Mouse (Mus musculus) embryonic facial prominence, embryonic 13.5 days (tissue): Measurements from ENCODE around the gene Abcg2. TPM values are rescaled to one million over a fixed set of nuclear protein-coding genes. Genes with fewer than 3 reads are reported as not detected.

Source experiments
- ATAC-seq: fragments of 200-750 bp; cut with Nextera tagmentation; 2 replicates; pipeline ENCODE4 v1.8.0; 2017; ENCODE audit warnings: low read depth; ENCODE audit not compliant: insufficient number of reproducible peaks, insufficient read depth, low FRiP score, low TSS enrichment
- H3K27ac ChIP-seq: fragments of 300-500 bp; sonication (generic); 2 replicates; pipeline ENCODE4 v1.5.1; 2015; ENCODE audit warnings: moderate library complexity, mild to moderate bottlenecking, inconsistent platforms
- H3K27me3 ChIP-seq: fragments of 300-500 bp; sonication (generic); 2 replicates; pipeline ENCODE4 v1.6.1; 2015; ENCODE audit warnings: mild to moderate bottlenecking, inconsistent platforms
- H3K36me3 ChIP-seq: fragments of 300-500 bp; sonication (generic); 2 replicates; pipeline ENCODE4 v1.6.1; 2015; ENCODE audit warnings: mild to moderate bottlenecking, inconsistent platforms
- H3K4me1 ChIP-seq: fragments of 300-500 bp; sonication (generic); 2 replicates; pipeline ENCODE4 v1.6.1; 2015; ENCODE audit warnings: inconsistent platforms
- H3K4me2 ChIP-seq: fragments of 300-500 bp; sonication (generic); 2 replicates; pipeline ENCODE4 v1.6.1; 2015; ENCODE audit warnings: moderate library complexity, mild to moderate bottlenecking, inconsistent platforms
- H3K4me3 ChIP-seq: fragments of 300-500 bp; sonication (generic); 2 replicates; pipeline ENCODE4 v1.5.1; 2015; ENCODE audit warnings: mild to moderate bottlenecking, inconsistent platforms
- H3K9ac ChIP-seq: fragments of 300-500 bp; sonication (generic); 2 replicates; pipeline ENCODE4 v1.6.1; 2015; ENCODE audit warnings: mild to moderate bottlenecking, inconsistent platforms
- H3K9me3 ChIP-seq: fragments of 300-500 bp; sonication (generic); 2 replicates; pipeline ENCODE4 v1.6.1; 2016; ENCODE audit warnings: inconsistent platforms
- WGBS: fragments of 180-500 bp; shearing (Covaris S2); methylation state at CpG from one replicate; pipeline ENCODE4 v1.1.7; 2015; ENCODE audit warnings: mixed read lengths; 5-methylcytosine and 5-hydroxymethylcytosine counted together
- polyA plus RNA-seq: library from polyadenylated mRNA; unstranded; fragments of >200 nt; fragmentation: Nextera tagmentation; extraction: Ambion mirVana; gene quantifications from 2 replicates; pipeline ENCODE4 v1.2.1, GENCODE M21; 2015

Gene Abcg2
- polyA plus RNA-seq, 1 experiment from 2014 or later: 56.8 TPM

DNA sequence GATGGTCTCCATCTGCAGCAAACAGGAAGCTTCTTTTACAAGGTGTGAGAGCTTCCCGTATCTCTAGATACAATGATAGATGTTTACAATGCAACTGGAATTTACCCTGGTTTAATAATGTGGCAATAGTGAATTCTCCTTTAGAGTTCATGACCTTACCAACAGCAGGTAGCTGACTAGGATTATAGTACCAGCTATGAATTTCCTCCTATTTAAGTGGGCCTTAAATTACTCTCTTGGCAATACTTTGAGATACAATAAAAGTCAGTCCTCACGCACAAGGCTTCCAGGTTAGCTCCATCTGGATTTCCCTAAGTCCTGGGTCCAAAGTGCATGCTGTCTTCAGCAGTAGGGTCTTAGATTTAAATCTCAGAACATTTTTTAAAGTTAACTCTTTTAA lies 109.9 kb downstream of the Abcg2 start:
- Histone ChIP-seq H3K4me3 (no peak overlapping the region), H3K27me3 (no peaks in the 10 kb centered on the region), H3K4me1 (no peaks in the 10 kb centered on the region), H3K27ac (no peak overlapping the region), H3K4me2 (no peak overlapping the region), H3K9me3 (no peaks in the 10 kb centered on the region), H3K36me3 (0 out of 2 replicates have a peak, but pooled peaks cover 3% of the 10 kb centered on the region), H3K9ac (no peak overlapping the region)
- ATAC-seq: no peak
- WGBS: 93% methylated on average over 2 of the region's 2 CpGs

DNA sequence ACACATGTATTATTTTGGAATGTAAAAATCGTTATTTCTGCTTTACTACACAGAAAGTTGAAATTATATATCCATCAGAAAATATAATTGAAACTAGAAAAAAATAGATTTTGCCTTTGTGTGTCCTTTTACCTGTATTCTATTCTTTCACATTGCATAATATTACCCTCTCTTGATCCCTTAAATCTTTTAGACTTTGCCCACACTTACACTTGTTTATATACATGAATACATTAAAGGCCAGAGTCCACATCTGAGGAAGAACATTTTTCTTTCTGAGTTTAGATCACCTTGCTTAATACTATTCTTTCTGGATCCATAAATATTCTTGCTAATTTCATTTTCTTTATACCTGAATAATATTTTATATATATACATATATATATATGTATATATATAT lies 110.4 kb downstream of the Abcg2 start:
- Histone ChIP-seq H3K36me3 (0 out of 2 replicates have a peak, but pooled peaks cover 3% of the 10 kb centered on the region), H3K9ac (no peak overlapping the region)
- WGBS: 89% methylated on average over 1 of the region's 1 CpGs

DNA sequence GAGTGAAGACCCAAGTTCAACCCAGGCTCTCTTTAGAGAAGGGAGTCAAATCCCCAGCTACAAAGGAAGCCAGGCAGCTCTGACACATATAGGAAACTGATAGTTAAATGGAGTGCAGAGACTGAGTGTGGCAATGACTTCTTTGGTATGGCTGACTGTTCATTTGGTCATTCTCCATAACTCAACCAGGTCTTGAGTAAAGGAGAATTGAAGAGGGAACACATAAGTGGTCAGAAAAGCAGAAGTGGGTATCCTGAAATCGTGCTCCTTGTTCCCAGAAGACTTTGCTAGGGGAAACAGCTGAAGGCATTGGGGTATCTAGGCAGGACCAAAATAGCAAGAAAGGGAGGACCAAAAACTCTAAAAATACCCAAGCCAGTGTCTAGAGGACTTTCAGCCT lies 126.0 kb downstream of the Abcg2 start:
- Histone ChIP-seq H3K36me3 (no peaks in the 10 kb centered on the region), H3K4me2 (no peak overlapping the region), H3K27ac (no peak overlapping the region), H3K4me3 (no peak overlapping the region), H3K4me1 (no peaks in the 10 kb centered on the region), H3K9me3 (no peaks in the 10 kb centered on the region), H3K27me3 (no peaks in the 10 kb centered on the region), H3K9ac (no peak overlapping the region)
- no peak for ATAC-seq
- WGBS: 81% methylated on average over 1 of the region's 1 CpGs

More for the DNA sequence above, 110.4 kb downstream of the Abcg2 start:
- H3K4me3 ChIP-seq: no peak overlapping the region
- ATAC-seq: no peak
- H3K27ac ChIP-seq: no peak overlapping the region
- H3K9me3 ChIP-seq: no peaks in the 10 kb centered on the region
- no peaks in the 10 kb centered on the region for H3K27me3 ChIP-seq
- H3K4me1 ChIP-seq: no peaks in the 10 kb centered on the region
- H3K4me2 ChIP-seq: no peak overlapping the region

DNA sequence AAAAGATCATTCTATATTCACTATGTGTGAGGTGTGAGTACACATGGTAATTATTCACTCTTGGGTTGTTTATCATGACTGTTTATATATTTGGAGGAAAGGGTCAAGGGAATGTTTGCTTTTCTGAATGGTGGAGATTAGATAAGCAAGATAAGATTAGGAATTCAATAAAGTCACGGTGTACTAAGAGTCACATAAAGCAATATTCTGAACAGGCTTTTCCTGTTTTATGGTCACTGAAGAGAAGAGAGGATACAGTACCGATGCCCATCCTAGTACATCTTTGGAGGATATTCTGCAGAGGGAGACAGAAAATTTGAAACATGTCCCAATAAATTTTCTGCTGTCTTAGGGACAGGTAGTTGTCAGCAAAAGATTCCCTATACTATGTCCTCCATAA lies 127.6 kb downstream of the Abcg2 start:
- no peak overlapping the region for H3K4me2 ChIP-seq
- 67% methylated on average over 2 of the region's 2 CpGs for WGBS
- ATAC-seq: no peak
- H3K4me3 ChIP-seq: no peak overlapping the region
- H3K27me3 ChIP-seq: no peaks in the 10 kb centered on the region
- no peaks in the 10 kb centered on the region for H3K9me3 ChIP-seq
- no peaks in the 10 kb centered on the region for H3K4me1 ChIP-seq
- no peak overlapping the region for H3K27ac ChIP-seq
- no peaks in the 10 kb centered on the region for H3K36me3 ChIP-seq
- no peak overlapping the region for H3K9ac ChIP-seq

DNA sequence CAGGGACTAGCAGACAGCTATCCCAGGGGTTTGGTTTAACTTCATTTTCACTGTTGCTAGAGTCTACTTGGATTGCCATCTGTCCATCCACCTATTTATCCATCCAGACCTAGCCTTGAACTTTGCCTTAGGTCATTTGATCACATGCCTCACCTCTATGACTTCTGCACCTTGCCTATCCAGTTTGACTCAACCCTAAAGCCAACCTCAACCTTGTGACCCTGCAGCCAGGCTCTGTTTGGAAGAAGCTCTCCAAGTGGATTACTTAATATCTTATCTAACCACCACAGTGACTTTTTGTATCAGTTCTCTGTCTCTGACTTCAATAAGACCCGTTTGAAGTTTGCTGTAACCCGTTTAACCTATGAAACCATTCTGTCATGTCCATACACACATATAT lies 149.5 kb downstream of the Abcg2 start:
- ATAC-seq: no peak
- H3K9me3 ChIP-seq: no peaks in the 10 kb centered on the region
- H3K27me3 ChIP-seq: no peaks in the 10 kb centered on the region
- 76% methylated on average over 2 of the region's 2 CpGs for WGBS
- no peak overlapping the region for H3K4me2 ChIP-seq
- no peaks in the 10 kb centered on the region for H3K4me1 ChIP-seq
- no peak overlapping the region for H3K4me3 ChIP-seq
- H3K36me3 ChIP-seq: no peaks in the 10 kb centered on the region
- no peak overlapping the region for H3K27ac ChIP-seq
- H3K9ac ChIP-seq: no peak overlapping the region

DNA sequence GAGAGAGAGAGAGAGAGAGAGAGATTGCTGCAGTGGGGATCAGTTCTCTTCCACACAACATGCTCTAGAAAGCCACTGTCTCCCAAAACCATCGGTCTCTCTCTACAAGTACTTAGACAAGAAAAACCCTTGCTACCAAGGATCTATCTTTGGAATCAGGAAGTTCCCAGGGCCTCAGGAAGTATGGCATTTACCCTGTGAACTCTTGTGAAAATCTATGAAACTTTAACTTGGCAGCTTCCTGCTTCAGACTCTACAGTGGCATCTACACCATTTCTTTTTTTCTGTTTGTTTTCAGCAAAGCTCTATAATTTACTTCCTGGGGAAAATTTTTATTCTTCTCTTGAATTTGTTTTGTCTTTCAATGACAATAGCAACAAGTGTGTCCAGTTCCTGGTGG lies 150.8 kb downstream of the Abcg2 start:
- no peak overlapping the region for H3K9ac ChIP-seq
- no peaks in the 10 kb centered on the region for H3K36me3 ChIP-seq
- 45% methylated on average over 1 of the region's 1 CpGs for WGBS
- no peaks in the 10 kb centered on the region for H3K27me3 ChIP-seq
- no peaks in the 10 kb centered on the region for H3K9me3 ChIP-seq
- no peaks in the 10 kb centered on the region for H3K4me1 ChIP-seq
- no peak overlapping the region for H3K27ac ChIP-seq
- H3K4me2 ChIP-seq: no peak overlapping the region
- no peak for ATAC-seq
- H3K4me3 ChIP-seq: no peak overlapping the region

Other genes starting within 250 kb of the Abcg2 start
- gene Vmn1r30, start 141.1 kb upstream of the Abcg2 start, polyA plus RNA-seq: not detected in 2 replicates
- gene Vmn1r31, start 109.2 kb upstream of the Abcg2 start, polyA plus RNA-seq: not detected in 2 replicates
- gene Herc3, start 246.9 kb downstream of the Abcg2 start, polyA plus RNA-seq: 6.9 TPM in 2 replicates